Mouse (Mus musculus): Measurements from ENCODE around the gene Zdhhc19. TPM values are rescaled to one million over a fixed set of nuclear protein-coding genes. Genes with fewer than 3 reads are reported as not detected.

The Zdhhc19 gene
- polyA plus RNA-seq, 1 experiment, result 0.42 TPM

GRCm38 (mm10) chr16:32608712-32609400 lies 112.8 kb downstream of the Zdhhc19 start, which contains the start of gene Tfrc:
TSS of gene Tfrc (plus strand) at chr16:32608920.
- no peaks in the 10 kb centered on the region for H3K27me3 ChIP-seq (ENCODE audit: control insufficient read depth, insufficient read depth, low read length)
- WGBS, result under 1% methylated on average over 73 of the region's 73 CpGs
- TF ChIP-seq POLR2A (IDR thresholded peaks at IDR 0.05; ENCODE audit: low read depth, low read length) (peak; percentile 100), CTCF (IDR thresholded peaks at IDR 0.05; ENCODE audit: extremely low read depth, insufficient read length, insufficient replicate concordance, low read depth, low read length) (no peak)
- no peaks in the 10 kb centered on the region for H3K36me3 ChIP-seq (ENCODE audit: control insufficient read depth, insufficient read depth, low read length)
- H3K4me1 ChIP-seq (ENCODE audit: control insufficient read depth, insufficient read depth, insufficient read length, low read length), result no peaks in the 10 kb centered on the region
- H3K27ac ChIP-seq (ENCODE audit: insufficient read depth, low read depth, low read length), result peak within 1 kb of the TSS; percentile 84
- H3K4me3 ChIP-seq (ENCODE audit: low read depth, low read length), result peak within 1 kb of the TSS; percentile 93

- TF ChIP-seq CTCF (IDR thresholded peaks at IDR 0.05; ENCODE audit: extremely low read depth, insufficient read length, insufficient replicate concordance, low read depth, low read length), result no peak
- no peak for TF ChIP-seq POLR2A (IDR thresholded peaks at IDR 0.05; ENCODE audit: low read depth, low read length)
- WGBS, result under 1% methylated on average over 14 of the region's 14 CpGs
- H3K4me1 ChIP-seq (ENCODE audit: control insufficient read depth, insufficient read depth, insufficient read length, low read length), result no peaks in the 10 kb centered on the region
- peaks cover under 1% of the 10 kb centered on the region for H3K36me3 ChIP-seq (ENCODE audit: control insufficient read depth, insufficient read depth, low read length)
- no peaks in the 10 kb centered on the region for H3K27me3 ChIP-seq (ENCODE audit: control insufficient read depth, insufficient read depth, low read length)
- H3K4me3 ChIP-seq (ENCODE audit: low read depth, low read length), result peak overlapping the region; percentile 93
- H3K27ac ChIP-seq (ENCODE audit: insufficient read depth, low read depth, low read length), result peak overlapping the region; percentile 62
Measured at GRCm38 (mm10) chr16:32609401-32609779, 113.3 kb downstream of the Zdhhc19 start.

GRCm38 (mm10) chr16:32610460-32611255 lies 114.6 kb downstream of the Zdhhc19 start:
- Histone ChIP-seq H3K4me3 (ENCODE audit: low read depth, low read length) (peak overlapping the region; percentile 44), H3K27ac (ENCODE audit: insufficient read depth, low read depth, low read length) (no peak overlapping the region), H3K36me3 (ENCODE audit: control insufficient read depth, insufficient read depth, low read length) (peaks cover 10% of the 10 kb centered on the region), H3K4me1 (ENCODE audit: control insufficient read depth, insufficient read depth, insufficient read length, low read length) (no peaks in the 10 kb centered on the region), H3K27me3 (ENCODE audit: control insufficient read depth, insufficient read depth, low read length) (no peaks in the 10 kb centered on the region)
- TF ChIP-seq CTCF (IDR thresholded peaks at IDR 0.05; ENCODE audit: extremely low read depth, insufficient read length, insufficient replicate concordance, low read depth, low read length), result no peak
- 20% methylated on average over 5 of the region's 5 CpGs for WGBS

Other genes starting within 250 kb of the Zdhhc19 start
- gene Fbxo45, start 249.1 kb upstream of the Zdhhc19 start, polyA plus RNA-seq (2012; rRNA removed), result 1.5 and 2.4 TPM in 2 replicates
- 0.53 and 1.5 TPM in 2 replicates for gene Wdr53, start 249.0 kb upstream of the Zdhhc19 start, polyA plus RNA-seq (2012; rRNA removed)
- gene Smco1, start 224.8 kb upstream of the Zdhhc19 start, polyA plus RNA-seq (2012; rRNA removed), result not detected in 2 replicates
- 3.6 and 5.5 TPM in 2 replicates for gene Rnf168, start 218.8 kb upstream of the Zdhhc19 start, polyA plus RNA-seq (2012; rRNA removed)
- gene Ubxn7, start 164.0 kb upstream of the Zdhhc19 start, polyA plus RNA-seq (2012; rRNA removed), result 6.1 and 6.4 TPM in 2 replicates
- 0.17 and 0.35 TPM in 2 replicates for gene Tm4sf19, start 95.8 kb upstream of the Zdhhc19 start, polyA plus RNA-seq (2012; rRNA removed)
- gene Tctex1d2, start 76.6 kb upstream of the Zdhhc19 start, polyA plus RNA-seq (2012; rRNA removed), result 1.3 and 1.4 TPM in 2 replicates
- gene Pcyt1a, start 65.3 kb upstream of the Zdhhc19 start, polyA plus RNA-seq (2012; rRNA removed), result 55.4 and 115 TPM in 2 replicates
- gene Slc51a, start 8.4 kb upstream of the Zdhhc19 start, polyA plus RNA-seq (2012; rRNA removed), result 102 and 424 TPM in 2 replicates
- gene Tfrc, start 112.7 kb downstream of the Zdhhc19 start, polyA plus RNA-seq (2012; rRNA removed), result 1.9 and 3.0 TPM in 2 replicates
- gene Tnk2, start 147.6 kb downstream of the Zdhhc19 start, polyA plus RNA-seq (2012; rRNA removed), result 57.5 and 97.6 TPM in 2 replicates
- 18.8 and 39.8 TPM in 2 replicates for gene Muc4, start 239.6 kb downstream of the Zdhhc19 start, polyA plus RNA-seq (2012; rRNA removed)

All from small intestine, adult 2 months (tissue).